Mouse (Mus musculus): Measurements from ENCODE around the gene Pced1a. TPM values are rescaled to one million over a fixed set of nuclear protein-coding genes. Genes with fewer than 3 reads are reported as not detected.
A peak's percentile ranks its signal among the peaks of the same experiment; 100 is the strongest.

Pced1a gene
- polyA plus RNA-seq, 1 experiment from 2014 or later = 11.4 TPM

GRCm38 (mm10) chr2:130425112-130425511, 611 bp upstream of the Pced1a start:
- Histone ChIP-seq H3K27ac (replicated peaks; ENCODE audit: low read depth, low read length) (no peak overlapping the region), H3K9ac (ENCODE audit: low read length) (peak overlapping the region; percentile 89)
- ATAC-seq (ENCODE audit: insufficient number of reproducible peaks, low FRiP score, low TSS enrichment, low read depth) = no peak

DNA sequence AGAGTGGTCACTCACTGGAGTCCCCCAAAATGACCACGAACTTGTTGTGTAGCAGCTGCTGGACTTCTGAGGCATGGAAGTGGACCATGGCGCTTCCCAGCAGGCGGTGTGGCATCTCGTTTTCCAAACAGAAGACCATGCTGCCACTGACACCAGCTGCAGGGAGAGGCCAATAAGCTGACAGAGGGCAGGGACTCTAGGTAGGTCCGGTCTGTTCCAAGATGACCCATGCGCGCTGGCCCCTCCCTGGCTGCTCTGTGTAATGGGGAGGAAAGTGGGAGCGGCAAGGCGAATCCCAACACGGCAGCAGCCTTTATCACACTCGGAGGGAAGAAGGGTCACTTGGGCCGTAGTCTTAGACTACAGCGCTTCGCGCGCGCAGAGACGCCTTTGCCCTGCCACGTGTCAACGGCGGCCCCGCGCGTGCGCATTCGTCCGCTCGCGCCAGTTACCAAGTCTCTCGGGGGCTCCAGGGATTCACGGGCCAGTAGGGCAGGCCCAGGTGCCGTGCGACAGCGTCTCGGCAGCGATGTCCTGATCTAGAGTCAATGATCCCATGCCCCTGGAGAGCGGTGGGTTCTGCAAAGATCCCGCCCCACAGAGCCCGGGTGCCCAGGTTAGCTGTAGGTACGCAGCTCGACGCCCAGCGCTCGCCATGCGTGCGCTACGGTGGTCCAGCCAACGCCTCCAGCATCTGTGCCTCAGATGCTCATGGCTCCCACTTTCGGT, 940 bp downstream of the Pced1a start:
- DNase-seq (ENCODE audit: low spot score) = peak; percentile 87
- H3K4me1 ChIP-seq (ENCODE audit: control insufficient read depth, insufficient read depth, low read length) = peaks cover 8% of the 10 kb centered on the region; the same call in 1 of the 2 replicates
- H3K4me3 ChIP-seq (ENCODE audit: low read depth, low read length) = peak overlapping the region; percentile 82
- H3K4me2 ChIP-seq (ENCODE audit: low read depth, severe bottlenecking) = peak overlapping the region; percentile 86
- H3K9ac ChIP-seq (ENCODE audit: low read length) = peak overlapping the region; percentile 89
- H3K9me3 ChIP-seq (ENCODE audit: control insufficient read depth, low read length) = no peaks in the 10 kb centered on the region
- peak overlapping the region; percentile 62 for H3K27ac ChIP-seq (replicated peaks; ENCODE audit: low read depth, low read length)
- no peaks in the 10 kb centered on the region for H3K27me3 ChIP-seq (ENCODE audit: control insufficient read depth, insufficient read depth, low read length)
- peak; percentile 76 for ATAC-seq (ENCODE audit: insufficient number of reproducible peaks, low FRiP score, low TSS enrichment, low read depth)
- H3K36me3 ChIP-seq (ENCODE audit: control insufficient read depth, insufficient read depth, low read length) = no peaks in the 10 kb centered on the region
- 17% methylated on average over 49 of the region's 49 CpGs for WGBS

More at GRCm38 (mm10) chr2:130425112-130425511, 611 bp upstream of the Pced1a start:
- Histone ChIP-seq H3K9me3 (ENCODE audit: control insufficient read depth, low read length) (no peaks in the 10 kb centered on the region), H3K4me3 (ENCODE audit: low read depth, low read length) (peak overlapping the region; percentile 82), H3K36me3 (ENCODE audit: control insufficient read depth, insufficient read depth, low read length) (peaks cover 2% of the 10 kb centered on the region; the same call in 1 of the 2 replicates), H3K27me3 (ENCODE audit: control insufficient read depth, insufficient read depth, low read length) (no peaks in the 10 kb centered on the region), H3K4me2 (ENCODE audit: low read depth, severe bottlenecking) (peak overlapping the region; percentile 86), H3K4me1 (ENCODE audit: control insufficient read depth, insufficient read depth, low read length) (peaks cover 8% of the 10 kb centered on the region; the same call in 1 of the 2 replicates)
- no peak for DNase-seq (ENCODE audit: low spot score)
- 61% methylated on average over 5 of the region's 5 CpGs for whole genome bisulfite sequencing

- Histone ChIP-seq H3K9me3 (ENCODE audit: control insufficient read depth, low read length) (no peaks in the 10 kb centered on the region), H3K36me3 (ENCODE audit: control insufficient read depth, insufficient read depth, low read length) (no peaks in the 10 kb centered on the region), H3K27me3 (ENCODE audit: control insufficient read depth, insufficient read depth, low read length) (no peaks in the 10 kb centered on the region), H3K9ac (ENCODE audit: low read length) (no peak overlapping the region), H3K27ac (replicated peaks; ENCODE audit: low read depth, low read length) (no peak overlapping the region), H3K4me1 (ENCODE audit: control insufficient read depth, insufficient read depth, low read length) (peaks cover 8% of the 10 kb centered on the region; the same call in 1 of the 2 replicates), H3K4me2 (ENCODE audit: low read depth, severe bottlenecking) (no peak overlapping the region), H3K4me3 (ENCODE audit: low read depth, low read length) (no peak overlapping the region)
- ATAC-seq (ENCODE audit: insufficient number of reproducible peaks, low FRiP score, low TSS enrichment, low read depth) = no peak
- 94% methylated on average over 26 of the region's 26 CpGs for WGBS
- DNase-seq (ENCODE audit: low spot score) = no peak
These were observed 2.5 kb downstream of the Pced1a start for GRCm38 (mm10) chr2:130421781-130422620.

DNA sequence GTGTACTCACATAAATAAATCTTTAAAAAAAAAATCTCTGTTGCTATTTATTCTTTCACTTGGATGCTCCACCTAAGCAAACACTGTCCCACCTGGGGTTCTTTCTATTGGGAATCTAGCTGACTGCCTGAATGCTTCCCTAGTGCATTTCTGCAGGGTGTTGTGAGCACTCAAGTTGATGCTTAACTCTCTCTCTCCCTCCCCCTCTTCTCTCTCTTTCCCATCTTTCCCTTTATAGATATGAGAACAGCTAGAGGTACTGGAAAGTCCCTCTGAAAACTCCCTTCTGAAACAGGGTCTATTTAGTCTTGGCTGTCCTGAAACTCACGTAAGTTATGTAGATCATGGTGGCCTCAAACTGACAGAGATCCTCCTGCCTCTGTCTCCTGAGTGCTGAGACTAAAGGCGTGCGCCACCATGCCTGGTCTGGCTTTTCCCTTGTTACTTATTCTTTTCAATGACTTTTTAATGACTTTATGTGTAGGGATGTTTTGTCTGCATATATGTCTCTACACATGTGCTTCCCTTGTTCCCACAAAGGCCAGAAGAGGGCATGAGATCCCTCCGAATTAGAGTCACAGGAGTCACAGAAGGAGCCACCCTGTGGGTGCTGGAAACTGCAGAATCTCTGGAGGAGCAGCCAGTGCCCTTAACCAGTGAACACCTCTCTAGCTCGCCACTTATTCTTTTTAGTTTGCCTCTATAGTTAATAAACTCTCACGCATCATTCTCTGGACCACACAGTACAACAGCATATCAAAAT, 10.2 kb downstream of the Pced1a start:
- H3K4me1 ChIP-seq (ENCODE audit: control insufficient read depth, insufficient read depth, low read length) = no peaks in the 10 kb centered on the region
- H3K27me3 ChIP-seq (ENCODE audit: control insufficient read depth, insufficient read depth, low read length) = no peaks in the 10 kb centered on the region
- H3K9ac ChIP-seq (ENCODE audit: low read length) = no peak overlapping the region
- no peaks in the 10 kb centered on the region for H3K36me3 ChIP-seq (ENCODE audit: control insufficient read depth, insufficient read depth, low read length)
- no peak overlapping the region for H3K27ac ChIP-seq (replicated peaks; ENCODE audit: low read depth, low read length)
- no peak for ATAC-seq (ENCODE audit: insufficient number of reproducible peaks, low FRiP score, low TSS enrichment, low read depth)
- H3K4me3 ChIP-seq (ENCODE audit: low read depth, low read length) = no peak overlapping the region
- DNase-seq (ENCODE audit: low spot score) = no peak
- 76% methylated on average over 6 of the region's 6 CpGs for WGBS
- no peaks in the 10 kb centered on the region for H3K9me3 ChIP-seq (ENCODE audit: control insufficient read depth, low read length)
- no peak overlapping the region for H3K4me2 ChIP-seq (ENCODE audit: low read depth, severe bottlenecking)

DNA sequence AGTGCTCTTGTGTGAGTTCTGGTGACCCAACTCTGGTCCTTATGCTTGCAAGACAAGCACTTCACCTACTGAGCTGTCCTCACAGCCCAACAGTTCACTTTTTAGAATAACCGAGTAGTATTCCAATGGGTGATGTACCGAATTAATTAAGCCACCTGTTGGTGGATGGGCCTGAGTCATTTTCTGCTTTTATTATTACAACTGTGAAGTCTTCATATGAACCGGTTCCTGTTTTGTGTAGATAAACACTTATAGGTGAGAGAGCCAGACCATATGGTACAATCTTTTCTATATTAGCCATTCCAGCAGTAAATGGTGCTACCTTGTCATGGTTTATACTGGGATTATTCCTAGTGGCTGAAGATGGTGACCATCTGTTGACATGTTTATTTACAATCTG, 11.7 kb downstream of the Pced1a start:
- ATAC-seq (ENCODE audit: insufficient number of reproducible peaks, low FRiP score, low TSS enrichment, low read depth) (no peak), DNase-seq (ENCODE audit: low spot score) (no peak)
- Histone ChIP-seq H3K27me3 (ENCODE audit: control insufficient read depth, insufficient read depth, low read length) (no peaks in the 10 kb centered on the region), H3K4me2 (ENCODE audit: low read depth, severe bottlenecking) (no peak overlapping the region), H3K36me3 (ENCODE audit: control insufficient read depth, insufficient read depth, low read length) (no peaks in the 10 kb centered on the region), H3K27ac (replicated peaks; ENCODE audit: low read depth, low read length) (no peak overlapping the region), H3K9ac (ENCODE audit: low read length) (no peak overlapping the region), H3K9me3 (ENCODE audit: control insufficient read depth, low read length) (no peaks in the 10 kb centered on the region), H3K4me3 (ENCODE audit: low read depth, low read length) (no peak overlapping the region), H3K4me1 (ENCODE audit: control insufficient read depth, insufficient read depth, low read length) (no peaks in the 10 kb centered on the region)
- WGBS = 84% methylated on average over 3 of the region's 3 CpGs

GRCm38 (mm10) chr2:130411558-130412495, 12.7 kb downstream of the Pced1a start:
- ATAC-seq (ENCODE audit: insufficient number of reproducible peaks, low FRiP score, low TSS enrichment, low read depth) = peak; percentile 56; the same call in 1 of the 2 replicates
- H3K27ac ChIP-seq (replicated peaks; ENCODE audit: low read depth, low read length) = no peak overlapping the region
- 43% methylated on average over 16 of the region's 16 CpGs for WGBS

DNA sequence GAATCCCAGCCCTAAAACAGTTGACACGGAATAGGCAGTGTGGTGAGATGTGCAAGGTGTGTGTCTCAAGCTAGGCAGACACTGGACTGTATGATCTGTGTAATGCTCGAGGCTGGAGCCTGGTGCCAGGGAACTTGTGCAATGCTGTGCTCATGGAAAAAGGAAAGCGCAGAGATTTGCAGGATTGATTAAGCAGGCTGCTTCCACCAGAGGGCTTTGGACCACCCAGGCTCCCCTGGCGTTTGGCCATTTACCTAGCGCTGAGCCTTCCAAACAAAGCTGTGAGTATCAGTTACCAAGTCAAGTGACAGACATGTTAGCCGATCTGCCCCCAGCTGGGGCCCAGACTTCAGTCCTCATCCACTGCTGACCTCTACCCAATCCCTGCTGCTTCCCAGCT, 16.3 kb downstream of the Pced1a start:
- H3K27me3 ChIP-seq (ENCODE audit: control insufficient read depth, insufficient read depth, low read length) = no peaks in the 10 kb centered on the region
- H3K9ac ChIP-seq (ENCODE audit: low read length) = no peak overlapping the region
- no peak overlapping the region for H3K4me2 ChIP-seq (ENCODE audit: low read depth, severe bottlenecking)
- no peak for ATAC-seq (ENCODE audit: insufficient number of reproducible peaks, low FRiP score, low TSS enrichment, low read depth)
- WGBS = 24% methylated on average over 6 of the region's 6 CpGs
- no peaks in the 10 kb centered on the region for H3K4me1 ChIP-seq (ENCODE audit: control insufficient read depth, insufficient read depth, low read length)
- no peak overlapping the region for H3K27ac ChIP-seq (replicated peaks; ENCODE audit: low read depth, low read length)
- no peaks in the 10 kb centered on the region for H3K36me3 ChIP-seq (ENCODE audit: control insufficient read depth, insufficient read depth, low read length)
- H3K4me3 ChIP-seq (ENCODE audit: low read depth, low read length) = no peak overlapping the region
- H3K9me3 ChIP-seq (ENCODE audit: control insufficient read depth, low read length) = no peaks in the 10 kb centered on the region
- DNase-seq (ENCODE audit: low spot score) = peak; percentile 59

More at GRCm38 (mm10) chr2:130411558-130412495, 12.7 kb downstream of the Pced1a start:
- no peak overlapping the region for H3K4me2 ChIP-seq (ENCODE audit: low read depth, severe bottlenecking)
- no peaks in the 10 kb centered on the region for H3K27me3 ChIP-seq (ENCODE audit: control insufficient read depth, insufficient read depth, low read length)
- DNase-seq (ENCODE audit: low spot score) = peak; percentile 93
- H3K36me3 ChIP-seq (ENCODE audit: control insufficient read depth, insufficient read depth, low read length) = no peaks in the 10 kb centered on the region
- no peaks in the 10 kb centered on the region for H3K4me1 ChIP-seq (ENCODE audit: control insufficient read depth, insufficient read depth, low read length)
- H3K9me3 ChIP-seq (ENCODE audit: control insufficient read depth, low read length) = no peaks in the 10 kb centered on the region
- H3K4me3 ChIP-seq (ENCODE audit: low read depth, low read length) = no peak overlapping the region
- H3K9ac ChIP-seq (ENCODE audit: low read length) = no peak overlapping the region
